10 mouse cellular contexts compared by ENCODE assay signal in genomic region chr1:160561381-160561780, GRCm38 (mm10).
DNase-seq lines count a peak whose midpoint lies in the region; ATAC-seq and TF ChIP-seq lines count a peak whose summit lies in the region.
"Had no signal": no experiment of that assay in that cellular context is flagged by ENCODE, and none has a peak within 500 bp of the region (broad histone marks: within the 10 kb centered on the region; RNA-seq: fewer than 3 reads in every experiment).

No protein-coding gene starts in this region.

- no peak overlapping the region for H3K27ac ChIP-seq in intestine, postnatal 0 days (ENCODE audit: low read depth, low read length)
- no peak overlapping the region for H3K27ac ChIP-seq in intestine, embryonic 16.5 days (ENCODE audit: low read length)
- H3K27ac ChIP-seq: embryonic facial prominence, embryonic 12.5 days; limb, embryonic 12.5 days had no signal

- no peak overlapping the region for H3K9ac ChIP-seq in intestine, postnatal 0 days (ENCODE audit: low read depth, low read length)
- no peak overlapping the region for H3K9ac ChIP-seq in intestine, embryonic 16.5 days (ENCODE audit: low read depth, low read length)
- H3K9ac ChIP-seq: embryonic facial prominence, embryonic 12.5 days; limb, embryonic 12.5 days had no signal

- no peak overlapping the region for H3K4me2 ChIP-seq in intestine, postnatal 0 days (replicated peaks; ENCODE audit: low read depth)
- H3K4me2 ChIP-seq in intestine, embryonic 16.5 days (ENCODE audit: low read depth, low read length), result no peak overlapping the region
- H3K4me2 ChIP-seq: embryonic facial prominence, embryonic 12.5 days; limb, embryonic 12.5 days had no signal

- peak; percentile 51 for DNase-seq in A20 (ENCODE audit: low read depth, low spot score)
- no peak for DNase-seq in Patski (ENCODE audit: low read depth, low spot score)
- peak; percentile 48 for DNase-seq in induced T-regulatory cell, adult 2 months (ENCODE audit: low read depth)
- no peak for DNase-seq in frontal cortex, postnatal 36 days (ENCODE audit: low spot score in 2 of 2)
- no peak for DNase-seq in layer of hippocampus, adult 8-10 months (ENCODE audit: low spot score in 2 of 2)
- no peak for DNase-seq in right cerebral cortex, postnatal 4 days

- no peak overlapping the region for H3K4me3 ChIP-seq in intestine, postnatal 0 days (ENCODE audit: low read depth, low read length)
- no peak overlapping the region for H3K4me3 ChIP-seq in intestine, embryonic 16.5 days (ENCODE audit: low read length)
- H3K4me3 ChIP-seq: embryonic facial prominence, embryonic 12.5 days; limb, embryonic 12.5 days had no signal

- peak; percentile 75 for TF ChIP-seq CTCF in intestine, postnatal 0 days (IDR thresholded peaks at IDR 0.05; ENCODE audit: low read depth)
- TF ChIP-seq CTCF in Patski (IDR thresholded peaks at IDR 0.05), result peak; percentile 79

- 62% methylated on average over 1 of the region's 1 CpGs for WGBS in intestine, postnatal 0 days
- WGBS in intestine, embryonic 16.5 days, result 60% methylated on average over 1 of the region's 1 CpGs

- H3K36me3 ChIP-seq in intestine, postnatal 0 days (ENCODE audit: control insufficient read depth, insufficient read depth), result no peaks in the 10 kb centered on the region
- no peaks in the 10 kb centered on the region for H3K36me3 ChIP-seq in intestine, embryonic 16.5 days (ENCODE audit: control insufficient read depth, insufficient read depth, low read length)
- H3K36me3 ChIP-seq: embryonic facial prominence, embryonic 12.5 days; limb, embryonic 12.5 days had no signal

- H3K9me3 ChIP-seq in intestine, postnatal 0 days (ENCODE audit: control insufficient read depth), result no peaks in the 10 kb centered on the region
- H3K9me3 ChIP-seq in intestine, embryonic 16.5 days (ENCODE audit: control insufficient read depth, low read length), result no peaks in the 10 kb centered on the region
- H3K9me3 ChIP-seq: embryonic facial prominence, embryonic 12.5 days; limb, embryonic 12.5 days had no signal

- POLR2A ChIA-PET in Patski (lab: Charles Lee), result interaction anchor here (0.6 to 1.3 kb wide), 2 partner anchors 11 to 1130 kb away, joined by 3 read pairs; no protein-coding TSS in a partner anchor

- no peaks in the 10 kb centered on the region for H3K4me1 ChIP-seq in intestine, postnatal 0 days (replicated peaks; ENCODE audit: control insufficient read depth, insufficient read depth, low read length)
- no peaks in the 10 kb centered on the region for H3K4me1 ChIP-seq in intestine, embryonic 16.5 days (ENCODE audit: control insufficient read depth, insufficient read depth, low read length)
- H3K4me1 ChIP-seq: embryonic facial prominence, embryonic 12.5 days; limb, embryonic 12.5 days had no signal

- no peaks in the 10 kb centered on the region for H3K27me3 ChIP-seq in intestine, postnatal 0 days (replicated peaks; ENCODE audit: control insufficient read depth, insufficient read depth, low read length)
- H3K27me3 ChIP-seq in intestine, embryonic 16.5 days (replicated peaks; ENCODE audit: control insufficient read depth, insufficient read depth, low read length), result no peaks in the 10 kb centered on the region
- no peaks in the 10 kb centered on the region for H3K27me3 ChIP-seq in Patski
- H3K27me3 ChIP-seq: embryonic facial prominence, embryonic 12.5 days; limb, embryonic 12.5 days had no signal

- in situ Hi-C loops in Patski (cut with MboI; ENCODE audit: low pct_unique_long_range_greater_than_20kb), result loop anchor here (5.0 kb wide), 2 partner anchors 154 to 161 kb away; no protein-coding TSS in a partner anchor

- no peak for ATAC-seq in intestine, postnatal 0 days
- ATAC-seq in intestine, embryonic 16.5 days, result no peak
- ATAC-seq in Patski, result peak; percentile 51

- CTCF ChIA-PET in Patski (lab: Charles Lee), result interaction anchor here (0.7 to 2.1 kb wide), 14 partner anchors 8 to 229 kb away, joined by 3 to 16 read pairs (median 4); no protein-coding TSS in a partner anchor

Comparison
In these comparisons a context has a peak if more than half of its experiments do, and no peak if none do; other contexts are left out.
1. DNase-seq: peak in A20 (single experiment) and induced T-regulatory cell, adult 2 months (single experiment); none in Patski (single experiment), frontal cortex, postnatal 36 days (0 of 2), layer of hippocampus, adult 8-10 months (0 of 2) and right cerebral cortex, postnatal 4 days (single experiment).